In the genomic region with DNA sequence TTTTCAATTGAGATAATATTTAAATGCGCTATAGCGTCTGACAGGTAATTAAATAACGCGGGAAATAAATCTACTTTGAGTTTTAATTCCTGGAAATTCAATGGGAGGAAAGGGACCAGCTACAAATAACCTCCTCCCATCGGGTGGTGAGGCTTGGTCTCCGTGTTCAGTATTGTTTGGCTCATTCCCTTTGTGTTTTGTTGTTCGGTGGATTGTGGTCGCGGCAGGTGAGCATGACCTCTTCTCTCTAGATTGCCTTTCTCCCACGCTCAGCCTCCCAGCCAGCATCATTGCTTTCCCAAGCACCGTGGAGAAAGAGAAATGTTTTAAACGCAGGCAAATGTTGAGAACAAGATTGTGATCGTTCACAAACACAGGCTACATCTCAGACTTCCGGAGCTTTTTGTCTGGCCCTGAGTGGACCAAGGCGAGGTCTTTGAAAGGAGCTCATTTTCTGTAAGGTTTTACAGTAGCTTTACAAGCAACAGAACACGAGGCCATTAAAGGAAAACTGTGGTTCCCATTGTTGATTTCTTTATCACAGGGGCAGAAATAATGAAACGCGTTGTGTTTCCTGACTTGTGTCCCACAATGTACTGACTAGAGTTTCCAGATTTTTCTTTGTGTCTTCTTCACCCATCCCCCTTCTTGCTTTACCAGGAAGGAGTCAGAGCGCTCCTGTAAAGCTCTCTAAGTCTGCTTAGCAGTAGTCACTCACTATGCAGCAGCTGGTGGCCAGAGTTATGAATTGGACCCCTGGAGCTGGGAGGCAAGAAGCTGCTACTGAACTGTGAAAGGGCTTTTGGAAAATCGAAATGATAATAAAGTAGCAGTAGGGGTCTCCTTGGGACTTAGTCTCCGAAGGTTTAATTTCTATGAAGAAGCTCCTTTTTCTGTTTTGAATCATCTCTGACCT, we compare ENCODE assay signal across 14 mouse cellular contexts.
A peak's percentile ranks its signal among the peaks of the same experiment; 100 is the strongest.
DNase-seq lines count a peak whose midpoint lies in the region; ATAC-seq lines count a peak whose summit lies in the region.
"Had no signal": no experiment of that assay in that cellular context is flagged by ENCODE, and none has a peak within 500 bp of the region (broad histone marks: within the 10 kb centered on the region; RNA-seq: fewer than 3 reads in every experiment).

No protein-coding gene starts in this region.

- H3K4me3 ChIP-seq in forebrain, embryonic 11.5 days (ENCODE audit: low read depth, low read length) = no peak overlapping the region
- no peak overlapping the region for H3K4me3 ChIP-seq in forebrain, embryonic 15.5 days
- no peak overlapping the region for H3K4me3 ChIP-seq in forebrain, embryonic 13.5 days
- H3K4me3 ChIP-seq in midbrain, embryonic 12.5 days = no peak overlapping the region
- H3K4me3 ChIP-seq: heart, embryonic 15.5 days; stomach, embryonic 15.5 days had no signal

- no peak overlapping the region for H3K4me2 ChIP-seq in forebrain, embryonic 11.5 days (ENCODE audit: low read depth, low read length, severe bottlenecking)
- no peak overlapping the region for H3K4me2 ChIP-seq in forebrain, embryonic 15.5 days (replicated peaks)
- no peak overlapping the region for H3K4me2 ChIP-seq in forebrain, embryonic 13.5 days
- H3K4me2 ChIP-seq in midbrain, embryonic 12.5 days (replicated peaks) = no peak overlapping the region
- H3K4me2 ChIP-seq: heart, embryonic 15.5 days; stomach, embryonic 15.5 days had no signal

- peak; percentile 53 for ATAC-seq in forebrain, embryonic 11.5 days (replicated peaks; ENCODE audit: low FRiP score)
- no peak for ATAC-seq in forebrain, embryonic 15.5 days (replicated peaks)
- ATAC-seq in forebrain, embryonic 13.5 days = 0 out of 2 replicates have a peak, but pooled peaks have one; percentile 27
- ATAC-seq in midbrain, embryonic 12.5 days (ENCODE audit: low FRiP score, low read depth) = peak; percentile 44; the same call in 1 of the 2 replicates
- ATAC-seq in megakaryocyte progenitor cell, adult 5-6 weeks (replicated peaks; ENCODE audit: poor library complexity) = no peak
- ATAC-seq: liver, postnatal 0 days had no signal

- no peak for DNase-seq in forebrain, embryonic 11.5 days (ENCODE audit: low spot score)
- peak; percentile 78 for DNase-seq in ES-CJ7 (ENCODE audit: low read depth, low spot score)
- DNase-seq in adrenal gland, adult 18-20 months (ENCODE audit: low spot score in 2 of 2) = no peak
- DNase-seq in spleen, postnatal 10 days (ENCODE audit: low spot score in 2 of 2) = no peak
- DNase-seq: cerebellum, adult 8-10 months; liver, postnatal 0 days; thymus, postnatal 25 days had no signal

- H3K4me1 ChIP-seq in forebrain, embryonic 11.5 days (replicated peaks; ENCODE audit: control insufficient read depth, insufficient read depth, low read length) = no peaks in the 10 kb centered on the region
- no peaks in the 10 kb centered on the region; the same call in 1 of the 2 replicates for H3K4me1 ChIP-seq in forebrain, embryonic 15.5 days
- no peaks in the 10 kb centered on the region for H3K4me1 ChIP-seq in forebrain, embryonic 13.5 days
- H3K4me1 ChIP-seq in midbrain, embryonic 12.5 days = no peaks in the 10 kb centered on the region
- H3K4me1 ChIP-seq: heart, embryonic 15.5 days; stomach, embryonic 15.5 days had no signal

- H3K36me3 ChIP-seq in forebrain, embryonic 11.5 days (ENCODE audit: control insufficient read depth, insufficient read depth, low read length) = no peaks in the 10 kb centered on the region
- no peaks in the 10 kb centered on the region for H3K36me3 ChIP-seq in forebrain, embryonic 15.5 days
- H3K36me3 ChIP-seq in forebrain, embryonic 13.5 days (ENCODE audit: poor library complexity, severe bottlenecking) = no peaks in the 10 kb centered on the region
- no peaks in the 10 kb centered on the region for H3K36me3 ChIP-seq in midbrain, embryonic 12.5 days
- H3K36me3 ChIP-seq: heart, embryonic 15.5 days; stomach, embryonic 15.5 days had no signal

- H3K27ac ChIP-seq in forebrain, embryonic 11.5 days (ENCODE audit: low read depth, low read length) = no peak overlapping the region
- H3K27ac ChIP-seq in forebrain, embryonic 15.5 days (replicated peaks) = no peak overlapping the region
- no peak overlapping the region for H3K27ac ChIP-seq in forebrain, embryonic 13.5 days
- H3K27ac ChIP-seq in midbrain, embryonic 12.5 days (replicated peaks) = no peak overlapping the region
- H3K27ac ChIP-seq: heart, embryonic 15.5 days; macrophage; stomach, embryonic 15.5 days had no signal

- H3K27me3 ChIP-seq in forebrain, embryonic 11.5 days (ENCODE audit: control insufficient read depth, insufficient read depth, low read length) = no peaks in the 10 kb centered on the region
- H3K27me3 ChIP-seq in forebrain, embryonic 15.5 days = no peaks in the 10 kb centered on the region
- no peaks in the 10 kb centered on the region for H3K27me3 ChIP-seq in forebrain, embryonic 13.5 days
- H3K27me3 ChIP-seq in midbrain, embryonic 12.5 days = no peaks in the 10 kb centered on the region
- H3K27me3 ChIP-seq: heart, embryonic 15.5 days; stomach, embryonic 15.5 days had no signal

- H3K9me3 ChIP-seq in forebrain, embryonic 11.5 days (ENCODE audit: control insufficient read depth, low read length) = no peaks in the 10 kb centered on the region
- H3K9me3 ChIP-seq in forebrain, embryonic 15.5 days = no peaks in the 10 kb centered on the region
- H3K9me3 ChIP-seq in forebrain, embryonic 13.5 days (replicated peaks) = no peaks in the 10 kb centered on the region
- H3K9me3 ChIP-seq in midbrain, embryonic 12.5 days = no peaks in the 10 kb centered on the region
- H3K9me3 ChIP-seq: heart, embryonic 15.5 days; stomach, embryonic 15.5 days had no signal

- no peak overlapping the region for H3K9ac ChIP-seq in forebrain, embryonic 11.5 days (ENCODE audit: low read length)
- no peak overlapping the region for H3K9ac ChIP-seq in forebrain, embryonic 15.5 days (replicated peaks)
- no peak overlapping the region for H3K9ac ChIP-seq in forebrain, embryonic 13.5 days
- H3K9ac ChIP-seq in midbrain, embryonic 12.5 days (replicated peaks) = no peak overlapping the region
- H3K9ac ChIP-seq: heart, embryonic 15.5 days; liver, postnatal 0 days; stomach, embryonic 15.5 days had no signal

- WGBS in forebrain, embryonic 11.5 days = 45% methylated on average over 21 of the region's 21 CpGs
- 41% methylated on average over 21 of the region's 21 CpGs for WGBS in forebrain, embryonic 15.5 days
- 35% methylated on average over 21 of the region's 21 CpGs for WGBS in forebrain, embryonic 13.5 days
- WGBS in midbrain, embryonic 12.5 days = 41% methylated on average over 21 of the region's 21 CpGs

Comparison
In these comparisons a context has a peak if more than half of its experiments do, and no peak if none do; other contexts are left out.
1. ATAC-seq: peak in forebrain, embryonic 11.5 days (single experiment), forebrain, embryonic 13.5 days (single experiment) and midbrain, embryonic 12.5 days (single experiment); none in forebrain, embryonic 15.5 days (single experiment) and megakaryocyte progenitor cell, adult 5-6 weeks (single experiment).